Mouse (Mus musculus) cortical plate, adult 2 months (tissue): Measurements from ENCODE around the gene Cdh12.

Experiments
- CTCF ChIP-seq: fragments of 200-500 bp; IDR thresholded peaks from 2 replicates; pipeline ENCODE4 v1.5.1; 2011; ENCODE audit warnings: mild to moderate bottlenecking, control low read depth, low read length; ENCODE audit not compliant: insufficient read depth; ENCODE audit errors: extremely low read depth
- POLR2A ChIP-seq: fragments of 200-500 bp; IDR thresholded peaks from 2 replicates; pipeline ENCODE4 v1.6.1; 2011; ENCODE audit warnings: mild to moderate bottlenecking, low read length, control low read depth; ENCODE audit not compliant: insufficient read depth; ENCODE audit errors: extremely low read depth

DNA sequence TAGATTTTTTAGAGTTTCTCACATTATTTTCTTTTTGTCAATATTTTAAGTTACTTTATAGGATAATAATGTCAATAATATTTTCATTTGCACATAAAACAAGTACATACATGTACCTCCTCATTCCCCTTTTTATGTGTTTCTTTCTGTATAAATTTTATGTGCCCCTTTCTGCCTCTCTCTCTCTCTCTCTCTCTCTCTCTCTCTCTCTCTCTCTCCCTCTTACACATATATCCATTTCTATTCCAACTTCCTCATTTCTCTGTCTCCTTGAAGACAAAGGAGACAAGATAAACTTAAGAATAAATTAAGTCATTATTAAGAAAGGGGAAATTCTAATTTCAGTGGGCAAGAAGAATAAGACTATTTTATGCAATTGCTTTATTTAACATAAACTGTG is 324.4 kb downstream of the Cdh12 start:
- TF ChIP-seq POLR2A (no peak), CTCF (no peak)
